Mouse (Mus musculus) liver, adult 2 months (tissue): ENCODE data around the gene Ypel2.

Experiments used
- CTCF ChIP-seq: fragments of 200-500 bp; IDR thresholded peaks from 2 replicates; pipeline ENCODE4 v1.5.1; 2011; ENCODE audit warnings: low read depth, low read length, control low read depth
- POLR2A ChIP-seq: fragments of 200-500 bp; IDR thresholded peaks from 2 replicates; pipeline ENCODE4 v1.6.1; 2011; ENCODE audit warnings: low read length, control low read depth; ENCODE audit not compliant: insufficient read depth; ENCODE audit errors: extremely low read depth

DNA sequence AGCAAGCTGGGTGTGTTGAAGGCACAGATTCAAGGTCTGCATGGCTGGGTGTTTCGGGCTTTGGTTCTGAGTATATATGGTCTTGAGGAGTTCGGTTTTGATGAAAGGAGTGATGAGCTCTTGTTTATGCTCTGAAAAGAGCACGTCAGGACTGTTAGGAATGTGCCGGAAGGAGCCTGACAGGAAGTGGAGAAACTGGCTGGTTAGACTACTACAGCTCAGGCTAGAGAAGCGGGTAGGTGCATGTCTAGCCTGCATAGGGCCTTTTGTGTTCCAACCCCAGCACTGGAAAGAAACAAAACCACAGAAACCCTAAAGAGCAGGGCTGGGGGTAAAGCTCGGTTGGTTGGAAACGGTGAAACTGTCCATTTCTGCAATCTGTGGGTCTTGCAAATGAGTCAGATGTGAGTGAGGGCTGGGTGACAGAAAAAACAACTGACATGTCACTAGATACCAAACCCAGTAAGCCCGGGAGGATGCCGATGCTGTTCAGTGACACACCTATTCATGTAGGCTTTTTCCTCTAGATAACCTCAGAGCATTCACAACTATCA, 68.3 kb downstream of the Ypel2 start:
- no peak for TF ChIP-seq CTCF
- TF ChIP-seq POLR2A, result no peak
